Mouse (Mus musculus) ovary, adult 10 weeks (tissue): Measurements from ENCODE around the gene Hist2h3c1. TPM values are rescaled to one million over a fixed set of nuclear protein-coding genes. Genes with fewer than 3 reads are reported as not detected.

Experiments used
- polyA plus RNA-seq: library from polyadenylated mRNA; stranded (reverse); fragments of 350-450 nt; fragmentation: Illumina TruSeq; extraction: RNeasy Lipid Tissue Mini Kit (QIAGEN cat#74804); gene quantifications from one replicate; pipeline ENCODE4 v1.2.3, GENCODE M21; 2014

The Hist2h3c1 gene
- 26.3 TPM for polyA plus RNA-seq

GRCm38 (mm10) chr3:96246427-96246856 is at the start of gene Hist2h3c1:
Gene Hist2h3c1 (plus strand): TSS chr3:96246685.

GRCm38 (mm10) chr3:96219661-96220130 is 26.8 kb upstream of the Hist2h3c1 start, which contains the start of the genes Bola1 and Hist2h2ab:
Gene Bola1 (minus strand): TSS chr3:96219709.
Gene Hist2h2ab (plus strand): TSS chr3:96219865.

GRCm38 (mm10) chr3:96220765-96221639 is 25.5 kb upstream of the Hist2h3c1 start, which contains the start of the genes Hist2h2ac and Hist2h2be:
Gene Hist2h2ac (minus strand): TSS chr3:96220880.
Gene Hist2h2be (plus strand): TSS chr3:96221119.

GRCm38 (mm10) chr3:96238954-96239793 is 7.3 kb upstream of the Hist2h3c1 start, which contains the start of gene Hist2h3c2:
Gene Hist2h3c2 (minus strand): TSS chr3:96239127.

GRCm38 (mm10) chr3:96239949-96240798 is 6.3 kb upstream of the Hist2h3c1 start, which contains the start of gene Hist2h2aa2:
Gene Hist2h2aa2 (minus strand): TSS chr3:96240276.

GRCm38 (mm10) chr3:96245003-96245886 is 1.2 kb upstream of the Hist2h3c1 start, which contains the start of gene Hist2h2aa1:
Gene Hist2h2aa1 (plus strand): TSS chr3:96245497.

GRCm38 (mm10) chr3:96262979-96263550 is 16.6 kb downstream of the Hist2h3c1 start, which contains the start of gene Hist2h4:
Gene Hist2h4 (minus strand): TSS chr3:96263311.

GRCm38 (mm10) chr3:96268051-96268775 is 21.7 kb downstream of the Hist2h3c1 start, which contains the start of gene Hist2h3b:
Gene Hist2h3b (plus strand): TSS chr3:96268654.

GRCm38 (mm10) chr3:96269511-96270474 is 23.3 kb downstream of the Hist2h3c1 start, which contains the start of gene Hist2h2bb:
Gene Hist2h2bb (plus strand): TSS chr3:96269752.

GRCm38 (mm10) chr3:96293787-96294186 is 47.3 kb downstream of the Hist2h3c1 start, which contains the start of gene Fcgr1:
Gene Fcgr1 (minus strand): TSS chr3:96293969.

Other genes with a start within 250 kb of the Hist2h3c1 start
- 51.8 TPM for gene Vps45, start 188.2 kb upstream of the Hist2h3c1 start, polyA plus RNA-seq
- 30.3 TPM for gene Otud7b, start 142.2 kb upstream of the Hist2h3c1 start, polyA plus RNA-seq
- gene Mtmr11, start 84.7 kb upstream of the Hist2h3c1 start, polyA plus RNA-seq, result 3.4 TPM
- 19.9 TPM for gene Sf3b4, start 74.4 kb upstream of the Hist2h3c1 start, polyA plus RNA-seq
- 0.20 TPM for gene Sv2a, start 65.5 kb upstream of the Hist2h3c1 start, polyA plus RNA-seq
- gene Bola1, start 27.0 kb upstream of the Hist2h3c1 start, polyA plus RNA-seq, result 3.5 TPM
- not detected for gene Hist2h2ab, start 26.8 kb upstream of the Hist2h3c1 start, polyA plus RNA-seq
- gene Hist2h2ac, start 25.8 kb upstream of the Hist2h3c1 start, polyA plus RNA-seq, result not detected
- 23.4 TPM for gene Hist2h2be, start 25.6 kb upstream of the Hist2h3c1 start, polyA plus RNA-seq
- 1.5 TPM for gene Hist2h3c2, start 7.6 kb upstream of the Hist2h3c1 start, polyA plus RNA-seq
- not detected for gene Hist2h2aa2, start 6.4 kb upstream of the Hist2h3c1 start, polyA plus RNA-seq
- not detected for gene Hist2h2aa1, start 1.2 kb upstream of the Hist2h3c1 start, polyA plus RNA-seq
- gene Hist2h4, start 16.6 kb downstream of the Hist2h3c1 start, polyA plus RNA-seq, result not detected
- not detected for gene Hist2h3b, start 22.0 kb downstream of the Hist2h3c1 start, polyA plus RNA-seq
- not detected for gene Hist2h2bb, start 23.1 kb downstream of the Hist2h3c1 start, polyA plus RNA-seq
- 1.3 TPM for gene Fcgr1, start 47.3 kb downstream of the Hist2h3c1 start, polyA plus RNA-seq
- not detected for gene BC107364, start 205.6 kb downstream of the Hist2h3c1 start, polyA plus RNA-seq